Mouse (Mus musculus): ENCODE results near the gene Parp1.
A peak's percentile ranks its signal among the peaks of the same experiment; 100 is the strongest.

The Parp1 gene

DNA sequence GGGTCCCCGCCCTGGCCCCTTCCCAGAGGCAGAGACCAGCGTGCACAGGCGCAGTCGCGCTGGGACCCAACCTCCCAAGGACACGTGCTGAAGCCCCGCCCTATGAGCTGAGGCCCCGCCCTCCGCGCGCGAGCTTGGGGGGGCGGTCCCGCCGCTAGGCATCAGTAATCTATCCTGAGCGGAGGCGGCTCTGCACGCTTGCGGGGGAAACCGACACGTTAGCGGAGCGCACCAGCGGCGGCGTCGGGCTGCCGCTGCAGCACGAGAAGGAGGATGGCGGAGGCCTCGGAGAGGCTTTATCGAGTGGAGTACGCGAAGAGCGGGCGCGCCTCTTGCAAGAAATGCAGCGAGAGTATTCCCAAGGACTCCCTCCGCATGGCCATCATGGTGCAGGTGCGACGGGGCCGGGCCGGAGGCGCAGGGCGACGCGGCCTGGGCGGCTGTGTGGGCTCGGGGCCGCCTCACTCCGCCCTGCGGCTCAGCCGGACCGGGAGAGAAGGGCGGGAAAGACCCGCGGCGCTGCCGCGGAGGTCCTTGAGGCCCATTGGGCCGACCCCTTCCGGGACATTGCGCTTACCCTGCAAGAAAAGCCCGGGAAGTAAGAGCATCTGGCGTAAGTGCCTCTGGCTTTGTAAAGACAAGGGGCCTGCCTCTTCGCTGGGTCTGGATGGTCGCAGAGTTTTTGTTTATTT, at the start of gene Parp1:
Gene Parp1 (plus strand): TSS at position 164 of the 692 bp plus-strand sequence.
- peak; percentile 97 for DNase-seq (ENCODE audit: low read depth)

DNA sequence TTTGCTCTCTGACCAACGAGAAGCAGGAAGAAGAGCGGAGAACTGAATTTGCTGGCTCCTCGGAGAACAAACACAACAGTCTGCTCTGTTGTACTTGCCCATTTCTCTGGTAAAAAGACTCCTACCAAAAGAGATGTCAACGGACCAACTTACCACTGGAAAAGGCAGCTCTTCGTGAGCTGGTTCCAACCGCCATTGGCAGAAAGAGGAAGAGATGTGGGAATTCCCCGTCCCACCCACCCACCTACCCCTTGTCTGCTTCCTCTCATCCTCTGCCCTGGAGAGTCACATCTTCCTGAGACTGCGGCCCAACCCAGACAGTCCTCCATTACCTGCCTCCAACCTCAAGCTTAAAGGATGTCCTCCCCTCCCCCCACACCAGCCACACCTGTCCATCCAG, 49.2 kb upstream of the Parp1 start:
- no peak for DNase-seq (ENCODE audit: low read depth)

DNA sequence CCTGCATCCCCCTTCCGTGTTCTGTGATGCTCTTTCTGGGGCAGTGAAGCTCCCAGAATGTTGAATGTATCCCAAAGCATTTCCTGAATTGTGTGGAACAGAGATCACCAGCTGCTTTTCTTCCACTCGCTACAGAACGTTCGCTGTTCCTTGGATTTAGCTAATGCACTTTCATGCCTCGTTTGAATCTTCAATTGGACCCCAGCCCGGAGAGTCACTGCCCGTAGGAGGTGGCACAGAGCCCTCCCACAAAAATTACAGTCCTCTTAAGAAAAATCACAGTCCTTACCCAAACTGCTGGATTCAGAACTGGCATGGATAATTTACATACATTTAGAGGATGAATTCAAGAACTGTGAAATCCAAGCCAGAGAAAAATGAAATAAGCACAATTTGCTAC, 48.5 kb upstream of the Parp1 start:
- no peak for DNase-seq (ENCODE audit: low read depth)

DNA sequence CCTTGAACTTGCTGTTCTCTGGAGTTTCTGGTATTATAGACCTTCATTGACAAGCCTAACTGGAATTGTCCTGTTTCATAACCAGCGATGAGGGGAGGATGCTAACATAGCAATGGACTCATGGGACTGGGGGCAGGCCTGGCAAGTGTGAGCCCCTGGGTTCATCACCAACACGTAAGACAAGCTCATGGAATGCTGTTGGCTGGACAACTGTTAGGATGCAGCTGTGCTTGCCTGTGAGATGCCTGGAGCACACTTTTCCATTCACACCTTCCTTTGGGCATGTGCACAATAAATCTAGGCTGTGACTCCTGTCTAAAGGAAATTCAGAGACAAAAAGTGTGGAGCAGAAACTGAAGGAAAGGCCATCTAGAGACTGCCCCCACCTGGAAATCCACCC, 45.4 kb upstream of the Parp1 start:
- DNase-seq (ENCODE audit: low read depth): no peak

DNA sequence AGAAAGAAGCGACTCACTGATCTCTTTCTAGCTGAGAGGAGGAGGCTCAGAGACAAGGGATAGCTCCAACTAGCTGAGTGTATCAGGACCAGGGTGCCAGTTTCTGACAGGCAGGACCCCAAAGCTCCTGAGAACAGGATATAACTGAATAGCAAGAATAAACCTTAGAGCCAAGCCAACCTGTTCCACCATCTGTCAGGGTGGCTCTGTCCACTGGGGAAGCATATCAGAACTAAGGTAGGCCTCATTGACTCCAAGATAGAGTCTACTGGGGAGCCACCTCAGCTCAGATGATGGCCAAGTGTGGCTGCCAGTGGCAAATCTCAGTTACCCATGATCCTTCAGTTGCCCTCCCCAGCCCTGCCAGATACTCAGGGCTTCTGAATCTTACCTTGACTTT, 43.4 kb upstream of the Parp1 start:
- no peak for DNase-seq (ENCODE audit: low read depth)

DNA sequence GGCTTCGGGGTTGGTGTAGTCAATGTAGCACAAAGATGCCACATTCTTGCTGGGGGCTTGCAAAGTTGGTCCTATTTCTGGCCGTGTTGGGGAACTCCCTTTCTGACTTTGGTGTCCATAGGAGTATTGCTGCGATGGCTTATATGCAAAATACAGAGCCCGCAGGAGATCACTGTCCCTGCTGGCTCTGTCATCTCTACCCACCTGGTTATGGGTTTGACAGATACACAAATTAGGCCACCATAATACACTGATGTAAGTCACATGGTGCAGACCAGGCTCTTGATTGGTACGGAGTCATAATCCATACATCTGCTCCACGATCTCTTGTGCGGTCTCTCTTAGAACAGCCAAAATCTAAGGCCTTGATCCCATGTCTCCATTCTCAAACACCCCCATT, 38.9 kb upstream of the Parp1 start:
- no peak for DNase-seq (ENCODE audit: low read depth)

DNA sequence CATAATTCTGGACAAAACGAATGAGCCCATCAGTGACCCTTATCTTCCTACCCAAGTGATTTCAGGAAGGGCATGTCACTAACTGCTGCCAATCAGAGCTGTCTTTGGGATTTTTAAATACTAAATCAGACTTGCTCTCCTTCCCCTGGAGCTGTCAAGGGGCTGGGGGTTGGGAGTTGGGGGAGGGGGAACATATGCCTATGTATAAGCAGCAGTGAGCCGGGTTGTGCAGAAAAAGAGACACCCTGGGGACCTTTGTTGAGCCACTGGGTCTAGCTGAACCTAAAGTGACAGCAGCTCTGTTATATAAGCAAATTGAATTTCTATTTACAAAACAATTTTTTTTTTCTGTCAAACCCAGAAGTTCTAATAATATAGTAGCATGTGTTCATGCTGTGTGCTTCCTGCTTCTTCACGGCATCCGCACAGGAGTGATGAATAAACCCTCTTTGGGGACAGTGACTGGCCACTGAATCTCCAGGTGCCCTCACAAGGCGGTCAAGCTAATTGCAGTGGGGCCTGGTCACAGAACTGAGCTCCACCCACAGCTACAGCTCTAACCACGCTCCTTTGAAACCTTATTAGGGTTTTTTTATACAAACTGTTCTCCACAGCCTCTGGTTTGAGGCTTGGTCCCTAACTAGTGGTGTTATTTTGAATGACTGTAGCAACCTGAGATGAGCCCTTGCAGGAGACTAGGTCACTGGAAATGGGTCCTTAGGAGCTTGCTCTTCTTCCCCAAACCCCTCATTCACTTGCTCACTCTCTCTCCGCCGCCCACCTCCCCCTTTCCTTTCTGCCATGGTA, 38.1 kb upstream of the Parp1 start:
- DNase-seq (ENCODE audit: low read depth): no peak

DNA sequence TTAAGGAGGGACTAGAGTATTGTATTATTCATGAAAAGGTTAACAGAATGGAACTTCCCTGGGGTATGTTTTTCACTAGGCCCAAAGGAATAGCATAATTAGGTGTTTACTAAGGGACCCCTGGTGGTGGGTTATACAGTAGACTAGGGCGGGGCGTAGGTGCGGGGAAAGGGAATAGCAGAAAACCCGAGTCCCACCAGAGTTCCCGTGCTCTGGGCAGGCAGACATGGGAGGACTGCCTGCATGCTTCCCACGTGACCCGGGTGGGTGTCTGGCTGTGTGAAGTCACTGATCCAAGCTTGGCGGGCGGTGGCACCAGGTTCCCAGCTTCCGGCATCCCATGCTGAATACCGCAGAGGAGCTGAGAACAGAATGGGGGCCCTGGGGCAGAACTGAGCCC, 36.1 kb upstream of the Parp1 start:
- DNase-seq (ENCODE audit: low read depth): no peak

DNA sequence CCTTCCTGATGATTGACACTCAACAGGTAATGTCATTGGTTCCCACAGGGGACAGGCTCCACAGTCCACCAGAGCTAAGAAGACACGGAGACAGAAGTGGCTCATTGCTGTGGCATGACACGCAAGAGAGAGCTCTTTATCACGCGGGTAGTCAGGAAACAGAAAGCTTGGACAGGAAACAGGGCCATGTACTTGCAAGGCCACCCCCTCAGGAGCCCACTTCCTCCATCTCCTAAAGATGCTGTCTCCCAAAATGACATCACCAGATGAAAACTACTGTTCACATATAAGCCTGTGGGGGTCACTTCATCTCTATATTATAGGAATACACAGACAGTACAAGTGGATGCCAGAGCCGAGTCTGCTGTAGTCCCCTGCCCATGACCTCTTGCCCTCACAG, 32.0 kb upstream of the Parp1 start:
- DNase-seq (ENCODE audit: low read depth): no peak

DNA sequence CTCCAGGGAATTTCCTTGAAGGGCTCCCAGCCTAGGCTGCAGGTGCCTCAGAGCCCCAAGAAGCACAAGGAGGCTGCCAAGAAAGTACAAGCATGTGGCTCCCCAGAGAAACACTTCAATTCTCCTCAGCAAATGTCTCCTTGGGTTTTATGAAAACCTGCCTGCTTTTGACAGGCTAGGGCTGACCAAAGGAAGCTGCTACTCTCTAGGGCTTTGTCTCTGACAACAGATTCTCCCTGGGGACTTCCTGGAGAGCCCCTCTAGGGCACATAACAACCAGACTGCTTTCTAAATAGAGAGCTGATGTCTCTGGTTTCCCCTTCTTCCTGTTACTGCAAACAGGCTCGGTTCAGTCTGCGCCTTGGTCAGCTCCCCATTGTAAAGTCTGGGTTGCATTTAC, 27.5 kb upstream of the Parp1 start:
- no peak for DNase-seq (ENCODE audit: low read depth)

DNA sequence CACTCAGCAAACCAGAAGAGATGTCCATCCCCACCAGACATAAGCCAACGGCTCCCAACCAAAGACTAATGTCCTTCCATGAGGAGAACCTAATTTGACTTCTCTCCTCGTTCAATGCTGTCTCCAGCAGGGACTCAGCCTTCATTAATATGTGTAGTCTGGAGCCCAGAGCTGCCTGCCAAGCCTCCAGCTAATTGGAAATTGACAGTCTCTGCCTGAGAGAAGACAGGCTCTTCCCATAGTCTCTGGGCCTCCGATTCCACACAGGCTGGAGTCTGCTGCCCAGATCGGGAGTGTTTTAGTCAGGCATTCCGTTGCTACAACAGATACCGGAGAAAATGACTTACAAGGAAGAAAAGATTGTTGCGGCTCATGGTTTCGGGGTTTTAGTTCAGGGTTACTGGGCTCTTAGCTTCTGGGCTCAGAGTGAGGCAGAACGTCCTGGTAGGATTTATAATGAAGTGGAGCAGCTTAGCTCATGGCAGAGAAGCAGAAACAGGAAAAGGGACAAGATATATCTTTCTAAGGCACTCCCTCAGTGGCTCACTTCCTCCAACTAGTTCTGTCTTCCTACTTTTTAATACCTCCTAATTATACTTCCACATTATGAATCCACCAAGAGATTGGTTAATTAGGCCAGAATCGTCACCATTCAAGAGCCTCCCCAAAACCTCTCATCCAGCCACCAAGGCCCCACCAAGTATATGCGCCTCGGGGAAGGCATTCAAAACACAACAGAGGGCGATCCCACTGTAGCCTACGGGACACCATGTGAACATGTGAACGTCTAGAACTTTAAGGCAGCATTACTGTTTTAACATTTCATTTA, 26.6 kb upstream of the Parp1 start:
- DNase-seq (ENCODE audit: low read depth): no peak

DNA sequence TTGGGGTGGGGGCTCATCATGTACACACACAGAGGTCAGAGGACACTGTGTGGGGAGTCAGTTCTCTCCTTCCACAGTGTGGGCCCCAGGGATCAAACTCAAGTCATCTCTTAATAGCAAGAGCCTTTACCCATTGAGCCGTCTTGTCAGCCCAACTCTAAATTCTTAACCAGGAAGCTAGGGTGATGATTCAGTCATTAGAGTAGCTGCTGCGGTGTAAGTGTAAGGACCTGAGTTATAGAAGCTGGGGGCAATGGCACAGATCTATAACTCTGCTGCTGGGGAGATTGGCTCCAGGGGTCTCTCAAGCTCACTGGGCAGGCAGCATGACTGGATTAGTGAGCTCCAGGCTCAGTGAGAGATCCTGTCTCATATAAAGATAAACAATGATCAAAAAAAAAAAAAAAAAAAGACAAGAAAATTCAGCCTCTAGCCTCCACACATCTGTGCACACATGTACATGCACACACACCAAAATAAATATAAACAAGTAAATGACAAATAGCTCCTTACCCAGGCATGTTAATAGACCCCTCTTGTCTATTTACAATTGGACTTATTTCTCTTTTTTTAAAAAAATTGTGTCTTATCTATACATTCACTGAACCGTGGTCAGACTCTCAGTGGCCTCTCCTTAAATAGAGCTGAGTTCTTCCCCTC, 25.9 kb upstream of the Parp1 start:
- DNase-seq (ENCODE audit: low read depth): no peak

DNA sequence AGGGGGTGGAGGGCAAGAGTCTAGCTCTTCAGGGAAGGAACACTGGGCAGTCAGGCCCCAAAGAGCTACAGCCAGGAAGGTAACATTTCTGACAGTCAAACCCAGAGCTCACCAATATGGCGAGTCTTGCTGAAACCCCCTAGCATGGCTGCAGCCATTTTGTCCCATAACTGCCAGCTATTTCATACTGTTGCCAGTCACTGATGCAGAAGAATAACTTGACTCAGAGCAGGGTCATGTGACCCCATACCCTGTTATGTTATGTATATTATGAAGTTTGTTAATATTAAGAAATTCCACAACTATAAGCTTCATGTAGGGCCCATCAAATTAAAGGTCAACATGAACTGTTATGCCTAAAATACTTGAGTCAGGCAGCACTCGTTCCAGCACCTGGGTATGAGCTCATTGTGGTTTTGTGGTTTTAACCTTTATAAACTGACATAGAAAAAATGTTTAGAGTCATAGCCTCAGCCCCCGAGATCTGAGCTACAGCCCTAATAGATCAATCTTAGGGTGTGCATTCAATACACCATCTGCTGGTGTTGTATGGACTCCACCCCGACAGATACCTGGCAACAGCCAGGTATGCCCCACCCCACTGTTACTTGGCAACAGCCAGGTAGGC, 22.7 kb upstream of the Parp1 start:
- DNase-seq (ENCODE audit: low read depth): peak; percentile 44

DNA sequence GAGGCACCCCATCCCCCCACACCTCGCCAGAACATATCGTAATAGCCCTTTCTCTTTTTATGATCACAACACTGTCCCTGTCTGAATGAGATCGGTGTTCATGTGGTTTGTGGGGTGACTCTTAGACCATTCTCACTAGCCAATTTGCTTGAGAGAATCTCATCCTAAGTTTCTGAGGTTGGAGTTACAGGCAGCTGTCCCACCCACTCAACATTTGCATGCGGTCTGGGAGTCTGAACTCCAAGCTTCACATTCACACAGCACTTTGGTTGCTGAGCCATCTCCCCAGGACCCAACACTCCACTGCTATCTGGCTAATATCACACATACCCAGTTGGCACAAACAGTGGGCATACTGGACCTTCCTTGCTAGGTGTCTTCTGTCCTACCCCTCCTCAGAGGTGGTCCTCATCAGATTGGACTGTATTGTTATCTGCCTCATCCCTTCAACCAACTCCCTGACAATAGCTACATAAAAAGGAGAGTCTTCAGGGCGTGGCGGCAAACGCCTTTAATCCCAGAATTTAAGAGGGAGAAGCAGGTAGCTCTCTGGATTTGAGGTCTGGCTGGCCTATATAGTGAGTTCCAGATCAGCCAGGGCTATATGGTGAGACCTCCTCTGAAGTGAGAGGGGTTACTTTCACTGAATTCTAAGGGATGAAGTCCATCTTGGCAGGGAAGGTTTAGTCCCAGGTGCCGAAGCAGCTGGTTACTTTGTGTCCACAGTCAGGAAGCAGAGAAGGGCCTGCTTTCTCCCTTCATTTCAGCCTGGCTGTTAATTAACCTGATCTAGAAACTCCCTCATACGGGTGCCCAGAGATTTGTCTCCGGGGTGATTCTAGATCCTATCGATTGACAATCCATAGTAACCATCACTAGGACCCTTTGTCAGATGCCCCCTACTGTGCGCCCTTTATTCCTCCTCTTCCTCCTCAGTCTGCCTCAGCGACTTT, 21.6 kb upstream of the Parp1 start:
- no peak for DNase-seq (ENCODE audit: low read depth)

DNA sequence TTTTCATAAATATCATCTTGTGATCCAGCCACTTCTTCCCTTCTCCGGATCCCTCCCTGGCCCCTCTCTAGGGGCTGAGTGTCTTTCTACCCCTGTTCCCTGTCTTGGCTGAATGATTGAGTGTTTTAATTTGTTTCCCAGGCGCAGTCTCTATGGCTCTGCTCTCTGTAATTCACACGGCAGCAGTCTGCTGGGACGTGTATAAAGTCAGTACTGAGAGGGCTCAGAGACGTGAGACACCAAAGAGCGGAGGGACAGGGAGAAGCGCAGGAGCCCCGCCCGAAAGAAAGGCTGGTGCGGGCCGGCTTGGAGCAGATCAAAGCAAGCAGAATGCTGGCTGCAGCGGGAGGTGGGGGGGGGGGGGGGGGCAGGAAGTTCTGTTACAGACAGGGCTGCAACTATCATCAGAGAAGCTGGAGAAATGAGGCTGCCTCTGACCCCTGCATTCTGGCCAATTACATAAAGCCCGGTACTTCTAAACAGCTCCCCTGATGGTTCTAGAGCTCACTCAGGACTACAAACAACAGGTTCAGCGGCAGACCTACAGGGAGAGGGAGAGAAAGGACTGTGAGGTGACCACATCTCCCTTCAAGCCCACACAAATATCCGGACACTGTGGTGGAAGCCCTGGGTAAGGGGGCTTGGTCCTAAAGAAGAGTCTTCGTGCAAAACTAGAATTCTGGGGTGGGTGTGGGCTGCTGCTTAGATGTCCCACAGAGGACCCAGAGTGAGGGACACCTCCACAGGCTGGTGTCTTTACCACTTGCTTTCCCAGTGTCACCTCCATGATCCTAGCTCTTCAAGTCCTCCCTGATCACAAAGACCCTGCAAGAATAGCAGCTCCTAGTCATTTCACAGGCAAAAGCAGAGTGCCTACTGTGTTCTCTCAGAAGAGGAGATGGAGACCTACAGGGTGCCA, 20.7 kb upstream of the Parp1 start:
- no peak for DNase-seq (ENCODE audit: low read depth)

DNA sequence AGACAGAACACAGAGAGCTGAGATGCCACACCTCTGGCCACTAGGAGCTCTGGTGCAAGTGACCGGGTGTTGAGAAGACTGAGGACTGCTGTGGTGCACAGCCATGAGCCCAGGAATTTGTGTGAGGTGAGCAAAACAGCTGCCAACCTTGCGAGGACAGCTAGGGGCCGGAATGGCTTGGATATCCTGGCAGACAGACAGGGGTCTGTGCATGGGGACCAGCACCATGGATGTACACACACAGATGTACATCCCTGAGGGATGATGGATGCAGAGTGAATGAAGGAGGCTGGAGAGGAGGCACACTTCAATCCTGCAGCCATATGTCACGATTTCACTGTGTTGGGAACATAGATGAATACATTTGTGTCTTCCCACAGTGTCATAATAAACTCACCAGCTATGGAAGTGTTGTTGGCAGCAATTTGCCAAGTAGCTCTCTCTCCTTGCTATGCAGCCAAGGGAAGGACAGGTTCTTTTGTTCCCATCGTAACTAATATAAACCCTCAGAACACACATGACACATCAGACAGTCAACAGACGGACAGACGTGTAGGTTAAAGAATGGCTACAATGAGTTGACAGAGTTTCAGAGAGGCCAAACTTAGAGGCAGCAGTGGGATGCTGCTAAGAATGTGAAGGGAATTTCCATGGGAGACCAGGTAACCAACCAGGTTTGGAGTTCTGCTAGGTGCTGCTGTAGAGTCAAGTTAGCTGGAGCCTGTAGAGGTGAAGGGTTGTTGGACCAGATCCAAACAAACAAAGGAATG, 19.0 kb upstream of the Parp1 start:
- no peak for DNase-seq (ENCODE audit: low read depth)

DNA sequence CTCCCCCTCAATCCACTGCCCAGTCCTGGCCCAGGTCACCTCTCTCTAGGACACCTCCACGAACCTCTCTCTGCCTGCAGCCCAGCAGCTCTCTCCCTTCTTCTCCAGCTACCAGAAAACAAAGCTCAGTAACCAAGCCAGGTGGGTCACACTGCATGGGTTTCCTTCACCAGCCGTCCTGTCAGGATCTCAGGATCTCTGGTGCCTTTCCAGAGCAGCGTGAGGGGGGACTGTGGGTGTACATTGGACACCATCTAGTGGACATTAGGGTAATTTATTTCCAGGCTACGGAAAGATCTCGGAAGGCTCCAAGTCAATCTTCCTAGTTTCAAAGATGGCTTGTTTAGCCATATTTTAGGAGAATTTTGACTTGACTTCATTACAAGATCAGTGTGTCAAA, 18.0 kb upstream of the Parp1 start:
- DNase-seq (ENCODE audit: low read depth): peak; percentile 73

DNA sequence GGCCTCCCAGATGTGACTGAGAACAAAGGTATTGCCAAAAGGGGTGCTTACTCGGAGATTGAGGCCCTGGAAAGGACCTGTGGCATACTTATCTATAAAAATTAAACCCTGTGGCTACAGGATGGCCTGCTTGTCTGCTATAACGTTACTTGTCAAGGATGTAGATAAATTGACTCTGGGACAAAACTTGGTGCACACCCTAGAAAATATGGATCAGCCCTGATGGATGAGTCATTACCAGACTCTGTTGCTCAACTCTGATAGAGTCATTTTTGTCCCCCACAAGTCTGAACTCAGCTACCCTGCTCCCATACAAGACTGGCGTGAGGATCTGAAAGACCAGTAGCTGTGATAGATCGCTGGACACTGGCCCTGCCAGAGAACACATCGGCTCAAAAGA, 11.8 kb upstream of the Parp1 start:
- peak; percentile 11 for DNase-seq (ENCODE audit: low read depth)

DNA sequence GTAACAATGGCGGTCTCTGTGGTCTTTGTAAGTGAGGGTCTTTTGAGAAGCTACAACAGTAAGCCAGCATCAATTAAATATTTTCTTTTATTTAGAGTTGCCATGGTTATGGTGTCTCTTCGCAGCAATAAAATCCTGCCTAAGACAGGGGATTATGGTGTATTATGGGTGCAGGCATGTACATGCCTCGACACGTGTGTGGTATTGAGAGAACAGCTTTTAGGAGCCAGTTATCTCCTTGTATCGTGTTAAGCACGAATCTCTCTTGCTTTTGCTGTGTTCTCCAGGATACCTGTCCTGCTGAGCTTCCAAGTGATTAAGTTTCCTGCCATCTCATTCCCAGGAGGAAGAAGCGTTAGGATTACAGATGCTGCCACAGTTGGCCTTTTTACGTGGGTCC, 9.3 kb upstream of the Parp1 start:
- DNase-seq (ENCODE audit: low read depth): no peak

Measured in NIH3T3 (cell line).